Mouse (Mus musculus): ENCODE results near the gene Zfp148. TPM values are rescaled to one million over a fixed set of nuclear protein-coding genes. Genes with fewer than 3 reads are reported as not detected.
A peak's percentile ranks its signal among the peaks of the same experiment; 100 is the strongest.
"Not testable (repeated sequence)": the region's sequence is repeated elsewhere in the genome, so short reads cannot be mapped to it uniquely, and the experiment has no call there.

The Zfp148 gene
- total RNA-seq (2021) (10 to 100 TPM; 37.9 to 40.9 TPM), polyA plus RNA-seq (2012; rRNA removed) (6.1 and 12.3 TPM in 2 replicates)
- long read RNA-seq, full-length matches to known transcripts = 18 of 24 reads
- long read RNA-seq, partial matches to known transcripts = 1 of 24 reads
- long read RNA-seq, other reads (novel, unspliced or antisense) = 5 of 24 reads

- Histone ChIP-seq H3K27ac (peak within 1 kb of the TSS; percentile 93), H3K9ac (ENCODE audit: low read depth, low read length) (peak within 1 kb of the TSS; percentile 96), H3K79me2 (replicated peaks; ENCODE audit: control insufficient read depth, insufficient read depth, low read length) (peaks cover 11% of the 10 kb centered on the region), H3K4me3 (peak within 1 kb of the TSS; percentile 69)
- 3% methylated on average over 50 of the region's 50 CpGs for WGBS
- intact Hi-C loops (cut with DNase I) = loop anchor here (5.0 kb wide), 2 partner anchors 102 to 198 kb away; no protein-coding TSS in a partner anchor
- H3K36me3 ChIP-seq (ENCODE audit: control insufficient read depth, insufficient read depth, low read length); H3K27me3 ChIP-seq (ENCODE audit: control insufficient read depth, insufficient read depth, low read length); H3K4me1 ChIP-seq (ENCODE audit: control insufficient read depth, insufficient read depth, low read length): not testable (repeated sequence)
- TF ChIP-seq POLR2A (IDR thresholded peaks at IDR 0.05; ENCODE audit: insufficient read depth, low read depth, low read length) = peak; percentile 69
- TF ChIP-seq EP300 (IDR thresholded peaks at IDR 0.05; ENCODE audit: insufficient read depth, low read depth, low read length) = 0 out of 2 replicates have a peak, but pooled peaks have one; percentile 67
- TF ChIP-seq CTCF (IDR thresholded peaks at IDR 0.05) = peak; percentile 49
- DNase-seq = peak; percentile 94 to 95
These were observed at the start of gene Zfp148 for GRCm38 (mm10) chr16:33379944-33380881. TSS of gene Zfp148 (plus strand) at chr16:33380836.

- Histone ChIP-seq H3K9ac (ENCODE audit: low read depth, low read length) (no peak overlapping the region), H3K27ac (no peak overlapping the region), H3K79me2 (replicated peaks; ENCODE audit: control insufficient read depth, insufficient read depth, low read length) (no peaks in the 10 kb centered on the region), H3K36me3 (ENCODE audit: control insufficient read depth, insufficient read depth, low read length) (no peaks in the 10 kb centered on the region), H3K4me3 (no peak overlapping the region), H3K27me3 (ENCODE audit: control insufficient read depth, insufficient read depth, low read length) (no peaks in the 10 kb centered on the region), H3K4me1 (ENCODE audit: control insufficient read depth, insufficient read depth, low read length) (no peaks in the 10 kb centered on the region)
- 54% methylated on average over 14 of the region's 14 CpGs for WGBS
- intact Hi-C loops (cut with DNase I) = loop anchor here (10.0 kb wide), 2 partner anchors 152 to 412 kb away; no protein-coding TSS in a partner anchor
- no peak for TF ChIP-seq CTCF (IDR thresholded peaks at IDR 0.05)
- no peak for TF ChIP-seq EP300 (IDR thresholded peaks at IDR 0.05; ENCODE audit: insufficient read depth, low read depth, low read length)
- TF ChIP-seq POLR2A (IDR thresholded peaks at IDR 0.05; ENCODE audit: insufficient read depth, low read depth, low read length) = no peak
- DNase-seq = no peak
These were observed 47.6 kb upstream of the Zfp148 start for GRCm38 (mm10) chr16:33333015-33333414.

GRCm38 (mm10) chr16:33337177-33337576 is 43.5 kb upstream of the Zfp148 start:
- H3K9ac ChIP-seq (ENCODE audit: low read depth, low read length) = no peak overlapping the region
- no peaks in the 10 kb centered on the region for H3K79me2 ChIP-seq (replicated peaks; ENCODE audit: control insufficient read depth, insufficient read depth, low read length)
- no peak overlapping the region; the same call in 1 of the 2 replicates for H3K27ac ChIP-seq
- H3K36me3 ChIP-seq (ENCODE audit: control insufficient read depth, insufficient read depth, low read length) = no peaks in the 10 kb centered on the region
- intact Hi-C loops (cut with DNase I) = loop anchor here (10.0 kb wide), 2 partner anchors 148 to 408 kb away; no protein-coding TSS in a partner anchor
- TF ChIP-seq CTCF (IDR thresholded peaks at IDR 0.05) (peak; percentile 79), POLR2A (IDR thresholded peaks at IDR 0.05; ENCODE audit: insufficient read depth, low read depth, low read length) (no peak), EP300 (IDR thresholded peaks at IDR 0.05; ENCODE audit: insufficient read depth, low read depth, low read length) (peak; percentile 70; the same call in 1 of the 2 replicates)
- peak; percentile 76 for DNase-seq
- H3K4me3 ChIP-seq = no peak overlapping the region
- H3K4me1 ChIP-seq (ENCODE audit: control insufficient read depth, insufficient read depth, low read length) = no peaks in the 10 kb centered on the region
- no peaks in the 10 kb centered on the region for H3K27me3 ChIP-seq (ENCODE audit: control insufficient read depth, insufficient read depth, low read length)
- 5% methylated on average over 8 of the region's 8 CpGs for WGBS

- Histone ChIP-seq H3K9ac (ENCODE audit: low read depth, low read length) (no peak overlapping the region), H3K4me3 (no peak overlapping the region), H3K79me2 (replicated peaks; ENCODE audit: control insufficient read depth, insufficient read depth, low read length) (no peaks in the 10 kb centered on the region), H3K36me3 (ENCODE audit: control insufficient read depth, insufficient read depth, low read length) (no peaks in the 10 kb centered on the region), H3K27ac (no peak overlapping the region), H3K4me1 (ENCODE audit: control insufficient read depth, insufficient read depth, low read length) (no peaks in the 10 kb centered on the region), H3K27me3 (ENCODE audit: control insufficient read depth, insufficient read depth, low read length) (no peaks in the 10 kb centered on the region)
- intact Hi-C loops (cut with DNase I) = loop anchor here (10.0 kb wide), 2 partner anchors 147 to 407 kb away; no protein-coding TSS in a partner anchor
- DNase-seq = no peak
- TF ChIP-seq CTCF (IDR thresholded peaks at IDR 0.05) (no peak), POLR2A (IDR thresholded peaks at IDR 0.05; ENCODE audit: insufficient read depth, low read depth, low read length) (no peak), EP300 (IDR thresholded peaks at IDR 0.05; ENCODE audit: insufficient read depth, low read depth, low read length) (no peak)
- WGBS = 71% methylated on average over 10 of the region's 10 CpGs
These were observed 43.0 kb upstream of the Zfp148 start for GRCm38 (mm10) chr16:33337681-33338080.

- Histone ChIP-seq H3K36me3 (ENCODE audit: control insufficient read depth, insufficient read depth, low read length) (no peaks in the 10 kb centered on the region), H3K4me1 (ENCODE audit: control insufficient read depth, insufficient read depth, low read length) (no peaks in the 10 kb centered on the region), H3K79me2 (replicated peaks; ENCODE audit: control insufficient read depth, insufficient read depth, low read length) (no peaks in the 10 kb centered on the region), H3K27ac (no peak overlapping the region), H3K27me3 (ENCODE audit: control insufficient read depth, insufficient read depth, low read length) (no peaks in the 10 kb centered on the region), H3K4me3 (no peak overlapping the region), H3K9ac (ENCODE audit: low read depth, low read length) (no peak overlapping the region)
- no peak for DNase-seq
- no peak for TF ChIP-seq CTCF (IDR thresholded peaks at IDR 0.05)
- TF ChIP-seq POLR2A (IDR thresholded peaks at IDR 0.05; ENCODE audit: insufficient read depth, low read depth, low read length) = no peak
- TF ChIP-seq EP300 (IDR thresholded peaks at IDR 0.05; ENCODE audit: insufficient read depth, low read depth, low read length) = no peak
- intact Hi-C loops (cut with DNase I) = loop anchor here (10.0 kb wide), 2 partner anchors 146 to 406 kb away; no protein-coding TSS in a partner anchor
- 63% methylated on average over 4 of the region's 4 CpGs for WGBS
These were observed 42.1 kb upstream of the Zfp148 start for GRCm38 (mm10) chr16:33338492-33338891.
